Mouse (Mus musculus) kidney, adult 11 months (tissue): ENCODE measurements around the gene Aimp2.

Experiments used
- DNase-seq: peaks from one replicate; pipeline ENCODE4 v3.0.0; 2022

Aimp2 gene

DNA sequence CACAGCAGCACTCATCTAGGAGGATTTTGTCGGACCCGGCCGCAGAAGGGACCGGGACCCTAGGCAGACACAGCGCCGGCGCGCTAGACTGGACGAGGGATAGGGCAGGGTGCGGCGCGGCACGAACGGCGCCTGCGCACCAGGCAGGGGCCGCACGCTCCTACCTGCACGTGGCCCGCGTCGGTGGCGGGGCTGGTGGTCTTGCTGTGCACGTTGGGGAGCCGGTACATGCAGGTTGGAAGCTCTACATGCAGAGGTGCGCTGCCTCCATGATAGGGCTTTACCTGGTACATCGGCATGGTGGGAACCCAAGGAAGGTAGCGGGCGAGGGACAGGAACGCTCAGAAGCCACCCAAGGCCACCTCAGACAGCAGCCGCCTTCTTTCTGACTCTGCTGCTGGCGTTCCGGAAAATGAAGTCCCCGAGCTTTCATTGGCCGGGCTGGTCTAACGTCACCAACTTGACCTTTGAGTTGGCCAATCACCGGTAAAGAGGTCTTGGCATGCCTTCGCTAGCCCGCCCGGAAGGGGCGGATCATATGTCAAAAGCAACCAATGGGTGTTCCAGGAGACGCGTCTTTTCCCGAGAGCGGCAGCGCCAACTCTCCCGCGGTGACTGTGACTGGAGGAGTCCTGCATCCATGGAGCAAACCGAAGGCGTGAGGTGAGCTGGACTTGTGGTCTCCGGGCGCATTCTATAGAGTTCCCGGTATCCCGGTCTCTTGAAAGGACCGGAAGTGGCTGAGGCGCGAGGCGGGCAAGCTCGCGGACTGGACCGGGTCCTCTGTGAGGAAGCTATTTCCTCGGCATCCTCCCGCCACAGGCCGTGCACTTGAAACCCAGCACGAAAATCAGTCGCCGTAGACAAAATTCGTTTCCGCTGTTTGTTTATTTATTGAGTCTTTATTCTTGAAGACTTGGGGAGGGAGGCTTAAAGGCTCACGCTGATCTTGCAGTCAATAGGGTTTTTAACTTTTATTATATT is at the start of gene Aimp2, which contains the start of gene Pms2:
TSS of gene Aimp2 (minus strand) at position 431 of the 984 bp plus-strand sequence.
TSS of gene Pms2 (plus strand) at position 548 of the 984 bp plus-strand sequence.
- peak; percentile 98 for DNase-seq

DNA sequence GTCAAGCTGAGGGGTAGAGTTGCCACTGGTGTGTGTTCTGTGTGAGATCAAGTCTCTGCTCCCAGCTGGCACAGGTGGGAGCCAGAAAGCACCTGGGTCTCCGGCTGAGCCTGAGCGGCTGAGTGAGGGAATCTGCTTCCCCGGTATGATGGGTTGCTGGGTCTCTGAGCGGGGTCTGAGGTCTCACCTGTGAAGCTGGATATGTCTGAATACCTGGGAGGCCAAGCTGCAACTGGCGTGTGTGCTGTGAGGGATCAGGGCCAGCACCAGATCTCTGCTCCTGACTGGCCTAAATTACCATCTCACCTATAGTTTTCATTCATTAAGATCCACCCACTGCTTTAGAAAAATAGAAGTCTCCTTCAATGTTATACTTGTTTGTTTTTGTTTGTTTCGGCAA is 47.5 kb upstream of the Aimp2 start:
- no peak for DNase-seq

DNA sequence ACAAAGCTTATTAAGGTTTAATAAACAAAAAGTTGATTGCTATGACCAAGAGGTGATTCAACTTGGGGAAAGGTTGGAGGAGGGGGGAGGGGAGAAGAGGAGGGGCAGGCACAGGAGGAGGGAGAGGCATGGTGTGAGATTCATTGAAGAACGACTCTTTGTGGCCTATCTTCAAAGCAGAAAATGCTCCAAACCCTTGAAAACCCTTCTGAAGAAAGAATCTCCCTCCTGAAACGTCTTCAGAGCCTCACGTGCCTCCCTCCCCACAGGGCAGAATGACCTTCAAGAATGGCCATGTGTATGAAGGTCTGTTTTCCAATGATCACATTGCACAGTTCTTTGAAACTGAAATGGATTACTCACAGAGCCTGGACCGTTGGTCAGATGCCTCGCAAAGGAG is 40.4 kb upstream of the Aimp2 start:
- no peak for DNase-seq

DNA sequence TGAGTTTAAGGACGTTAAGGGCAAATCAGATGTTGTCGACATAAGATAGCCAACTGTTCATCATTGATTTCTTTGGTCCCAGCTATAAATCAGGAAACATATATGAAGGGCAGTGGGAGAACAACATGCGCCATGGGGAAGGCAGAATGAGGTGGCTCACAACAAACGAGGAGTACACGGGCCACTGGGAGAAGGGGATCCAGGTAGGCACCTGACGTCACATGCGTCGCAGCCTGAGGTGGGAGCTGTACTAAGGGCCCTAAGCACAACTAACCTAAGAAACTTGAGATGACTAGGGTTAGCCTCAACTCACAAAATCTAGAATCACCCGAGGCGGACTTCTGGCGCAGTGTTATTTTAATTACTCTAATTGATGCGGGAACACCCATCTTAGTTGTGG is 38.7 kb upstream of the Aimp2 start:
- DNase-seq, result no peak

DNA sequence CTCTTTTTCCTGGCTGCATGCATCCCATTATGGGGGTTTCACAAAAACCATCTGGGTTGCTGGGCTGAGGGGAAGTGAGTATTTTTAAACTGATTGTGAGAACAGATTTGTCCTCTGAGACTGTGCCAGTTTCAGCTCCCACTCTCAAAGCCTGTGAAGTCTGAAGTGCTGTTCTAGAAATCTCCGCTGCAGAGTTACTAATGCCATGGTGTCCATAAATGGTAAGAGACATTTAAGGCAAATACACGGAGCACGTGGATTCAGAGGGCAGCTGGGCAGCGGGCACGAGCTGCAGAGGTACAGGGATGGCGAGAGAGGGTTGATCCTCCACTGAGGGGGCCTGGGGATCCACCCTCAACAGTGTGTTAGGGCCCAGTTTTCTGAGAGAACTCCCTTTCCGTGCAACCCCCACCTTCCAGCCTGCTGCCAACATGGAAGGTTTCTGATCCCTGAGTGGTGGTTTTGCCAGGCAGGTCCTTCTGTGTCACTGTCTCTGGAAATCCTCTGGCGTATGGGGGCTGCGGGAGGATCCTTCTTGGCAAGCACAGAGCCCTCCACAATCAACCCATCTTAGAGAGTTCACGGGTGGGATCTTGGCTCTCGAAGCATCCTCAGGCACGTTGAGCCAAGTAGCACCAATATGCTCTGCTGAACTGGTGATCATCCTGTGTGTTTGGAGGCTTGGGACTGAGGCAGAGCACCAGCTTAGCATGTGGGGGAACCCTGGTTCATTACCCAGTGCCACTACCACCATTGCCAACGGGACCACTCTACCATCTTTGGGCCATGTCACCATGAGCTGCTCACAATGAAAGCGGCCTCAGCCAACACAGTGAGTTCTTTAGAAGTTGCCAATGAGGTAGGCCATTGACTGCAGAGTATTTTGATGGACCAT is 33.8 kb upstream of the Aimp2 start:
- DNase-seq, result no peak

DNA sequence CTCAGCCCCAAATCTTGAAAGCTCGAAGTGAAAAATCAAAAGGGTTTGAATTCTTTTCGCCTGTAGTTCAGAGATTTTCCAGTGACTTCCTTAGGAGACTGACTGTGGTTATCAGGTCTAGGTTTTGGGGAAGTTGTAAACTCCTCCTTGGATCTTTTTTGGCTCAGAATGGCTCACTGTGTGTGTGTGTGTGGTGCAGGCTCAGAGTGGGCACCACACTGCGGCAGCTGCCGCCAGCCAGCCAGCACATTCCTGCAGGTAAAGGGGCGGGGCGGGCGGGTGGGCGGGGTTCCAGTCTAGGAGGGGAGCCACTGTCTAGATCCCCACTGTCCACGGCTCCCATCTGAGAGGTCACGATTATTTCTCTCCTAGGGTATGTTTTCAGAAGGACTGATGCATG is 31.9 kb upstream of the Aimp2 start:
- DNase-seq, result no peak

DNA sequence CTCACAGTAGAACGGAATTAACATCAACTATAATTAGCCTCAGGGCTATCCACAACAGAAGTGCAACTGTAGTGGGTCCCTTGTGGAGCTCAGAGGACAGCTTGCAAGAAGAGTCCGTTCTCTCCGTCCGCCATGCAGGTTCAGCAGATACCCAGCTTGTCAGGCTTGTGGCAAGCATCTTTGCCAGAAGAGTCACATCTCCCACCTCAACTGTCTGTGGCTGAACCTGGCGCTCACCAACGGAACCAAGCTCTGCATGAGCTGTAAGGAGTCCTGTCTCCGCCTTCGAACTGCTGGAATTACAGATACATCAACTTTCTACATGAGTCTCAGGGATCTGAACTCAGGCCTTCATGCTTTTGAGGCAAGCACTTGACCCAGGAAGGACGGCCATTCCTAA is 26.5 kb upstream of the Aimp2 start:
- DNase-seq, result no peak

DNA sequence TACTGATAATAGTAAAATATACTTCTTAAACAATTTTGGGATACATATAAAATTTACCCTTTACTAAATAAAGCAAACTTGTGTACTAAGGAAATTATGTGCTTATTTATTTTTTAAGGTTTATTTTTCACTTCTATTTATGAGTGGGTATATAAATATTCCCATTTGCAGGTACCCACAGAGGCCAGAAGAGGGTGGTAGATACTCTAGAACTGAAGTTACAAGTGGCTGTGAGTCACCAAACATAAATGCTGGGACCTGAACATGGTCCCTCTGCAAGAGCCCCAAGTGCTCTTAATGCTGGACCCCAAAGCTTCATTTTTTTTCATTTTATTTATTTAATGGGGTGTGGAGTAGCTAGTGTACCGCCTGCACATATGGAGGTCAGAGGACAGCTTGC is 24.2 kb upstream of the Aimp2 start:
- no peak for DNase-seq

DNA sequence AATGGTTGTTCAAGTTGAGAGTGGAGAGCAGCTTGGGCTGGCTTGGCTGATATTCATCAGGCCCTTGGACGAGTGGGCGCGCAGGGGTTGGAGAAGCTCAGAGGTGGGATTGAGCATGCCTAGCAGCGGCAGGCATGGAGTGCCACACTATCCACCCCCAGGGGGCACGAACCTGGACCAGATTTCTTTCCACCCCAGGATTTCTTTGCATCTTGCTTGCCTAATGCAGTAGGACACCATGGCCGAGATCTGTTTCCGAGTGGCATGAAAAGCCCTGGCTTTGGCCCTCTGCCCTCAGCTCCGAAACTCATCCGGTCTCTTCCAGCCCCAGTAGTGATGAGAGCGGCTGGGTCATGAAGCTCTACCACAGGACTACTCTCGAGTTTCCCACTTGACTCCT is 23.8 kb upstream of the Aimp2 start:
- no peak for DNase-seq

DNA sequence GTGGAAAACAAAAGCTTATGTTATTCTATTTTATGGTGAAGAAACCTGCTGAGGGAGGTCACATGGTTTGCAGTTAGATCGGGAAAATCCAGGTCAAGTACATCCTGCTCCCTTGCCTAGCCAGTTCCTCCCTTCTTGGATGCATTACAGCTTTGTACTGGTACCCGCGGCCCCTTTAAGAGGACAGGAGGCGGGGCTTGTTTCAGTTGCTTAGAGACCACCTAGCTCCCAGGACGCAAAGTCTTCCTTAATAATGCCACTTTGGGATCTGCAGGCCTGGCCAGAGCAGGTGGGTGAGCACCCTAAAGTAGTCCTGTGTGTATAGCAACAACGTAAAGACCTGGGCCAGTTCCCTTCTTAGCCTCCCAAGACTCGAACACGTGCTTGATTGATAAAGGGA is 23.2 kb upstream of the Aimp2 start, which contains the start of gene Rsph10b:
TSS of gene Rsph10b (plus strand) at position 205 of the 400 bp plus-strand sequence.
- no peak for DNase-seq

DNA sequence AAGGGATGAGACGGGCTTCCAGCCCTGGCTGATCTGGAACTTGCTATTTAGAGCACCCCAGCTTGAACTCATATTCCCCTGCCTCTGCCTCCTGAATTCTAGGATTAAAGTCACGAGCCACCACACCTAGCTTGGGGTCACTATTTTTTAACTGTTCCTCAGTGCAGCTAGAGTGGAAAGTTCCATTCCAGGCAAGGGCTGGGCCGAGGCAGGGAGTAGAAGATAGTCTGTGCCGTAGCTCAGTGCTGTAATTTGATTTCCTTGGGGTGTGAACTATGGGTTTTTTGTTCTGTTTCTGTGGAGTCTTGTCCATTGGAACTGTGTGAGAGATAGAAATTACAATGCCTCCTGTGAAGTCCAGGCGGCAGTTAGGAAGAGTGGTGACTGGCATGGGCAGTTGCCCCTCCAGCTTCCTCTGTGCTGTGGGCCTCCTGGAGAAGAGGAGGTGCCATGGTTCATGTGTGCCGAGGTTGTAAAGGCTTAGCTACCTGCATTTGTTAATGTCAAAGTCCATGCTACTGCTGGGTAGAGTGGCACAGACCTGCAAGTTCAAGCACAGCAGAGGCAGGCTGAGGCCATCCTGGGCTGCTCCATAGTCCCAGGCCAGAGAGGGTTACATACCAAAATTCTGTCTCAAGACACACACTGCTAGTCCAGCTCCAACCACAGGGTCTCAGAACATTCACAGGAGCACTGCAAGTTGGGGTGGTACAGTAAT is 22.4 kb upstream of the Aimp2 start:
- DNase-seq, result no peak

DNA sequence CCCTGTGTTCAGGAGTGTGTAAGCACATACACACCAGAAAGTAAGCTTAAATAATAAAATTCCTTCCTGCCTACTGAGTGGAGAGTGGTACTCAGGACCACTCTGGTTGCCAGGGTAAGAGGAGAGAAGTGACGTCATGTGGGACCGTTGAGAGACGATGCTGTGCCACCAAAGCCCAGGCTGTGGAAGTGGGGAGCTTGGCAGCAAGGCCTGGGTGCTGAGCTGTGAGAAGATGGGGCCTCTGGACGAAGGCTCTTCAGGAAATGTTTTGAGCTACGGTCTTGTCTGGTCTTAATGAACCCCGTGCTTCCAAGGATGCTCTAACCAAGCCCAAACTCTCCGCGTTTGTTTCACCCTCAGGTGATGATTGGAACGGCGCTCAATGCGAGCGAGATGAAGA is 21.0 kb upstream of the Aimp2 start:
- DNase-seq, result no peak

DNA sequence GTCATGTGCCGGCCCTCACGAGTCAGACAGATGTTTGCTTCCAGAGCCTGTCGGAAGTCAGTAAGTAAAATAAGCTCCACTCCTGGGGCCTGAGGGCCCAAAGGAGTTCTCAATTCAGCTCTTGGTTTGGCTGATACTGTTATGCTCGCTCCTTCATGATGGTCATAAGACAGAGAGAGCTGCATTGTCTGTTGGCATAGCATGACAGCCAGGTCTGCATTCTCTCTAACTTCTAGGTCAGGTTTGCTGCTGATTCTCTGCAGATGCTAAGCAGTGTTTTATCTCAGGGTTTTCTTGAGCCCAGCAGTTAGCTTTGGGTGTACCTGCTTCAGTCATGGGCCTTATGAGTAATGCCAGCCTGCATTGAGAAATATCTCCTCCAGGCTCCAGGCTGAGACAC is 19.6 kb upstream of the Aimp2 start:
- DNase-seq, result no peak

DNA sequence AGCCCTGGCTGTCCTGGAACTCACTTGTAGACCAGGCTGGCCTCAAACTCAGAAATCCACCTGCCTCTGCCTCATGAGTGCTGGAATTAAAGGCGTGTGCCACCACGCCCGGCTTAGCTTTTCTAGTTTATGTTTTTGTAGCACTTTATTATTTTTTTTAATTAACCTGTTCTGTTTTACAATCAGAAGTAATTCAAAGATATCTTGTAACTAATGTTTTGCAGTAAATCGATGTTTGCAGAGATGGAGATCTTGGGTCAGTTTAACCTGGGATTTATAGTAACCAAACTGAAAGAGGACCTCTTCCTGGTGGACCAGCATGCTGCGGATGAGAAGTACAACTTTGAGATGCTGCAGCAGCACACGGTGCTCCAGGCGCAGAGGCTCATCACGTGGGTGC is 18.2 kb upstream of the Aimp2 start, which contains the start of gene Gm42421:
TSS of gene Gm42421 (plus strand) at position 301 of the 400 bp plus-strand sequence.
- DNase-seq, result no peak

DNA sequence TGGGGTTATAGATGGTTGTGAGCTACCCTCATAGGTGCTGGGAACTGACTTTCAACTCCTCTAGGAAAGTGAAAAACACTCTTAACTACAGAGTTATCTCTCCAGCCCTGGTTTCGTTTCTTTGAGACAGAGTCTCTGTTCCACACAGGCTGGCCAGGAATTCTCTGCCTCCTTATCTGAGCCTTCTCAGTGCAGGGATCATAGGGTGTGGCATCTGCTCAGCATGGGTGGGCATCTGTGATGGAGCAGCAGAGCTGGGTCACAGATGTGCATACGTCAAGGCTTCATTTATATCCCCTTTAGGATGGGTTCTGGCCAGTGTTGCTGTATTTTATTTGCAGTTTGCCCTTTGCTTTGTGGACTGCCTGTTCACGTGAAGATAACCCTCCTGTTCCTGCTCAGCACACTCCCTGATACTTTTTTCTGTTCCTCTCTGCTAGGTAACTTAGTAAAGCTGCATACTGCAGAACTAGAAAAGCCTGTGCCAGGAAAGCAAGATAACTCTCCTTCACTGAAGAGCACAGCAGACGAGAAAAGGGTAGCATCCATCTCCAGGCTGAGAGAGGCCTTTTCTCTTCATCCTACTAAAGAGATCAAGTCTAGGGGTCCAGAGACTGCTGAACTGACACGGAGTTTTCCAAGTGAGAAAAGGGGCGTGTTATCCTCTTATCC is 15.3 kb upstream of the Aimp2 start:
- DNase-seq, result no peak

DNA sequence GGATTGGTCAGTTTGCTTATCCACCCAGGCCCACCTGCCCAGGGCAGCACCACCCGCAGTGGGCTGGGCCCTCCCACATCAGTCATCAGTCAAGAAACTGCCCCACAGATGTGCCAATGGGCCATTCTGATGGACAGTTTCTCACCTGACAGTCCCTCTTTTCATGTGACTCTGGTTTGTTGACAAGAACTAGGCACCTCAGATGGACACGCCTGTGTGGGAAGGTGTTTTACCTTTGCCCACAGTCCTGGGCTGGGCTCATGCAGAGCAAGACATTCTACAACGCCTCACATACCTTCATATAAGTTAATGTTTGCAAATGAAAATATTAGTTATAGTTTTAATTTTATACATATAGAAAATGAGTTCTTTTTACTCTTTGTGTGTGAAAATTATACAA is 8.5 kb upstream of the Aimp2 start:
- DNase-seq, result no peak

DNA sequence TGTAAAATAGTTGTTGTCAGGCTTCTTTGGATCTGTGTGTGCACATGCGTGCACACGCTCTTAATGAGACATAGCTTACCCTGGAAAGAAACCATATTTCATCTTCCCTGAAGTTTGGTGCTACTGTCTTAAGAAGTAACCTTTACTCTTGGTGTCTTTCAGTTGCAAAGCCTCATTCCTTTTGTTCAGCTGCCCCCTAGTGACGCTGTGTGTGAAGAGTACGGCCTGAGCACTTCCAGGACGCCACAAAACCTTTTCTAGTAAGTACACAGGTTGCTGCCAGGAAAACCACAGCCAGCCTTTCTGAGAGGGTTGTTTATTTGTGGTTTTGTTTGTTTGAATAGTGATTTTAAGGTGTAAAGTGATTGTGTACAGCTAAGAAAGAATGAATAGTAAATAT is 7.8 kb upstream of the Aimp2 start:
- peak; percentile 53 for DNase-seq

DNA sequence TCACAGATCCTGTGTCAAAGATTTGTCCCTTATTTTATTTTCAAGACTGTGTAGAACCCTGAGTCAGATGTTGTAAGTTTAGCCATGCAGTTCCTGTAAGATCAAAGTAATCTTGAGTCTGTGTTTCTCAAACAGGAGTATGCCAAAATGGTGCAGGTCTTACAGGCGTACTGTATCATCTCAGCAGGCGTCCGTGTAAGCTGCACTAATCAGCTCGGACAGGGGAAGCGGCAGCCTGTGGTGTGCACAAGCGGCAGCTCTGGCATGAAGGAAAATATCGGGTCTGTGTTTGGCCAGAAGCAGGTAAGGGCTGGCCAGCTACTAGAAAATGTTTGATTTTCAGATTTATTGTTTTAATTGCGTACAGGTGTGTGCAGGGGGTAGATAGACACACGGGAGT is 6.6 kb upstream of the Aimp2 start:
- no peak for DNase-seq

DNA sequence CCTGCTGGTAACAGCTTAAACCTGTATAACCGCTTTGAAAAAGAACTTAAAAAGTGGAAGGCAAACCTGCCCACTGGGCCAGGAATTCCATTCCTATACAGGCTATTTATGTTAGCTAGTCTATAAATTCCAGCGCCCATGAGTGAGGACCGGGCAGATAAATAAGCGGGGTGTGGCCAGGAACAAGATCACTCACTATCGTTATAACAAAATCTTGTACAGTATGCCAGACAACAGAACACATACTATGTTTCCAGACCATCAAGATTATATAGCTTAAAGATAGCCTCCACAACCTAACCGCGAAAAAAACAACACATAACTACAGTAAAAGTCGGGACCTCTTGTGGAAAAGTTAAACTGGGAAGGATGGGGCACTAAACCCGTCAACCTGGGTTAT is 721 bp downstream of the Aimp2 start:
- DNase-seq, result no peak

DNA sequence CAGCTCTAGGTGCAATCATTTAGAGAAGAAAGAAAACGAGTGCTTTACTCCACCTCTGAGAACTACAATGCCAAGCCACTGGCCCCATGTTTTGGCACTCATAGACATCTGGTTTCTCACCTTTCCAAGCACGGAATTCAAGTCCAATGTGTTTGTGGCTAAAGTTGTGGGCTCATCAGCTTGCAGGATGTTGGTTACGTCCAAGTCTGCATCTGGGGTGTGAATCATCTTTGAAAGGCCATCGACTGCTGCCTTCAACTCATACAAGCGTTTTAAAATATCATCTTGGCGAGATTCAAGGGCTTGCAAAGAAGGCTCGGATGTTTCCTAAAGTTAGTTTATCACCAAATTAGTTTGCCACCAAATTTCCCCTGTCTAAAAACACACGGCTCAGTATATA is 3.2 kb downstream of the Aimp2 start:
- no peak for DNase-seq

DNA sequence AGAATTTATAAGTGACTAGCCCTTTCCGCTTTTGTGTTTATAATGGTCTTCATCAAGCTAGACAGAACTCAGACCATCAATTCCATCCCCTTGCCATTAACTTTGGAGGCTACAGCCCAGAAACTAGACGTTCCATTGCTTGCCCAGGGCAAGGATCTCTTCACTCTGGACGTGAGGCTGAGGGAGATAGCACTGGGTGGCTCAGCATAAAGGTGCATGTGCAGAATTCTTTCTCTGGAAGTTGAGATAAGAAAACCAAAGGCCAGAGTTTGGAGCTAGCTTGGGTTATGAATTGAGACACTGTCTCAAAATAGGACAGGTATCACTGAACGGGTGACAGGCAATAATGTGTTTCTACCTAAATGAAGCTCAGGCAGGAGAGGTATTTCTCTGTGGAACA is 5.8 kb downstream of the Aimp2 start:
- no peak for DNase-seq

DNA sequence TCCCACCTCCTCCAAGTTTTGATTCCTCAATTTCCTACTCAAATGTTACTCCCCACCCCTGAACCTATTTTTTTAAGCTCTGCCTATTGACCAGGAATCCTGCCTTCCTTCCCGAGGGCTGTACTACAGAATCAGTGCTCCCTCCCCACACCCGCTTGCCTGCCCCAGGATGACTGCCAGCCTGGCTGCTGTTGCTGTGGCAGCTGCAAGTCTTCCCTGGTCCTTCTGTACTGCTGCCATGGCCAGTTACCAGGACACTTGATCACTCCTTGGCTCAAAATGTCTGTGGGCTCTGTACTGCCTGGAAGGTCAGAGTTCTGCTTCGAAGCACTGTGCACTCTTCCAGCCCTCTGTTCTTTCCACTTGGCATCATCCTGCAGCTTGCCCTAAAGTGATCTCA is 7.5 kb downstream of the Aimp2 start:
- DNase-seq, result no peak
